Mouse (Mus musculus): ENCODE measurements at regions not wholly inside any gene's neighbourhood (a gene's known extent, or its start where the extent isn't known, plus 50 kb on each side); places are given as distances from the start of the nearest gene placed in this dataset.
"Not testable (repeated sequence)": the region's sequence is repeated elsewhere in the genome, so short reads cannot be mapped to it uniquely, and the experiment has no call there.

DNA sequence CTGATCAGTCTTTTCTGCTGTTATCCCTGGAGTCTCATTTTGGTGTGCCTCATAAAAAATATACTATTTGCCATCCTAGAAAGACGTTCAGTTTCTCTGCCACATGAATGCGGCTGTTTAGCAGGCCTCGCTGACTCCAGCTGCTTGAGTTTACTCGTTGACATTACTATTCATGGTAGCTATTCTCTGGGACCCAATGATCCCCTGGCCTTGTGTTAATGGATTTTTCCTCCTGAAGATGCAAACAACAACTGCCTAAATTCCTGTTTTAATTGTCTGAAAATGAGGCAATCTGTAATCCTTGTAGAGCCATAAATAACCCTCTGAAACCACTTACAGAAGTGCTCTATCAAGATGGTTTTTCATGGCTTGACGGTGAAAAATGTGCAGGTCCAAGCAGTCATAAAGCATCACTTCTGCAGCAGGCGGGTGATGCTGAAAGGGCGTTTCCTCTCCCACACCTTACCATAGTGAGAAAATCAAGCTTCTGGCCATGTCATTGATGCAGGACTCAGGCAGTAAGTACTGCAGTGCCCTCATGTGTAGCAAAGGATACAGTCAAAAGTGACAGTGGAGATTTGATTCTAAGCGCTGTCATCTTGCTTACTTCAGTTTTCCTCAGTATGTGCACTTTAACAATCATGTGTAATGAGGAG, 419.7 kb upstream of the Lrp1b start:
- no peak for DNase-seq

DNA sequence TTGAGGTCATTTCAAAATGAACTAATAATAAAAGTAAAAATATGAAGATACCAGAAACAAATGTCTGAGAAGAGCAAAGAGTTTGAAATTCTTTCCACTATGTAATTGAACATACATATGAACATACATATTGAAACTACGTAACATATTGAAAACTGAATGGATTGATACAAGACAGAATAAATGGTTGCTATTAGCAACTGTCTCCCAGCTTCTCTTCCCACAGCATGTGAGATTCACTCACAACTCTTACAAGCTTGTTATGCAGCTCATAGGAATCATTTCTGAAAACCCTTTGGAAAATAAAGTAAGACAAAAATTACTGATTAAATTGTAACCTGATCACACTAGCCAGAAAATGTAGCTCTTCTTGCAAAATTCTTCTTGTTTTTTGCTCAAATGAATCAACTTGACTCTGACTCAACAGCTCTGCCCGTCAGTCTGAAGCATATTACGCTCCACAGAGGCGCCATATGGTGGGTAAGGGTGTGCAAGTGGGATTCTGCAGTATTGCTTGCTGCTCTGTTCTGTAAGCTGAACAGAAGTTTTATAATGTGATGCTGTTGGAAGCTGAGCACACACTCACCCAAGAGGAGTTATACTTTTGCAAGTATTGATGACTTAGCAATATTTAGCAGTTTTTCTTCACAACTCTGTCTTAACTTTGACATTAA, 444.3 kb upstream of the Lrp1b start:
- DNase-seq: peak; percentile 87

DNA sequence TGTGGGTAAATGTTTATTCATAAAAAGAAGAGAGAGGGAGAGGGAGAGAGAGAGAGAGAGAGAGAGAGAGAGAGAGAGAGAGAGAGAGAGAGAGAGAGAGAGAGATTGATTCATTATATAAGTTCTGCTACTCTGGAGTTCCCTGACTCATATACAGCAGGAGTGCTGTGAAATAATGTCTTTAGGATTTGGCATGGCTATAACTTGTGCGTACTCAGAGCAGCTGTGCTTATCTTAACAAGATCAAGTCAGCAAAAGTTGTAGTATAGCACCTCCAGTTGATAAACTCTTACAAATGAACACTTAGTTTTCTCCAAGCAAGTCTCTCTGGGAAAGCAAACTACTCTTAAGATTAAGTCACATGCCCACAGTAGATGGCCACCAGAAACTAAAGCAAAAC, 435.3 kb upstream of the Kynu start:
- no peak for DNase-seq

DNA sequence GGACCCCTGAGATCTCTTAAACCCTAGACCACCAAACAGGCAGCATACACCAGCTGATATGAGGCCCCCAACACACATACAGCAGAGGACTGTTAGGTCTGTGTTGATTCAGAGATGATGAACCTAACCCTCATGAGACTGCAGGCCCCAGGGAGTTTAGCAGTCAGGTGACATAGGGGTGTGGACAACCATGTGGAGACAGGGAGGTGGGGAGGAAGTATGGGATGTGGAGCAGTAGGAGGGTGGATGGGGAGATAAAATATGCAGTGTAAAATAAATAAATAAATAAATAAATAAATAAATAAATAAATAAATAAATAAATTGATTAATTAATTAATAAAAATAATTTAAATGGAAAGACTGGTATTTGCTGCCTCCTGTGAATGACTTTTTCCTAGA, 401.6 kb upstream of the Kynu start:
- no peak for DNase-seq

DNA sequence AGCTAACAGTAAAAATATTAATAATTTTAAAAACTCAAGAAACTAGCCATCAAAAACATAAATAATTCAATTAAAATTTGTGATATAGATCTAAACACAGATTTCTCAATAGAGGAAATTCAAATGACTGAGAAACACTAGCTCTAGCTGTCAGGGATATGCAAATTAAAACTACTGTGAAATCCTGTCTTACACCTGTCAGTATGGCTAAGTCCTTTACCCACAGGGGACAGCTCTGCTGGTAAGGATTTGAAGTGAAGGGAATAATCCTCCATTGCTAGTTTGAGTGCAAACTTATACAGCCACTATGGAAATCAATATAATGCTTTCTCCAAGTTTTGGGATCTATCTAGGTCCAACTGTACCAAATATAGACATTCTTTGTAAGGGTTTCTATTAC, 373.0 kb upstream of the Kynu start:
- no peak for DNase-seq

DNA sequence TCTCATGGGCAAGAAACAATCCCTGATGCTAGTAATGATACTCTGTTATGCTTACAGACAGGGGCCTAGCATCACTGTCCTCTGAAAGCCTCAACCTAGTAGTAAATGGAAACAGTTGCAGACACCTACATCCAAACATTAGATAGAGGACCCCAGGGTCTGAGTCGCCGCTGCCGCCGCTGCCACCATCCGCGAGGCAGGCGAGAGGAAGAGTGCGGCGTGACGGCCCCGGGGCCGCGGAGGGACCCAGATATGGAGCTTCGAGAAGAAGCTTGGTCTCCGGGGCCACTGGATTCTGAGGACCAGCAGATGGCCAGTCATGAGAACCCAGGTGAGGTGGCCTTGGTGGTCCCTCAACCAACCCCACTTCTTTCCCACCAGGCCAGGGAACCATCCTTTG, 359.6 kb upstream of the Kynu start:
- DNase-seq: not testable (repeated sequence)

DNA sequence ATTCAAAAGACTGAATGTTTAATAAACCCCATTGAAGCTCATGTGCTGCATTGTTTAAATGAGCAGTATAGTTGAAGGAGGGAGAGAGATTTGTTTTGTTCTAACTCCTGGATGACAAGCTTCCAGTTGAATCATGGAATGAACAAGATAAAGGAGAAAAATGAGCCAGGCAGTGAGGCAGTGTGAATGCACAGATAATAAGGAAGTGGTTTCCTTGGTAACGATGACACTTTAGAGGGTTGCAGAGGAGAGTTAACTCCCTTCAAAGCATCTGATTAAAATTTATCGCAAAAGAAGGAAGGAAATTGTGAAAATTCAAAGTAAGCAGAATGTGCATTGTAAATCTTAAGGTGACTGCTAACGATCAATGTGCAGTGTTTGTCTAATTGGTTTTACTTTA, 346.9 kb upstream of the Kynu start:
- no peak for DNase-seq

DNA sequence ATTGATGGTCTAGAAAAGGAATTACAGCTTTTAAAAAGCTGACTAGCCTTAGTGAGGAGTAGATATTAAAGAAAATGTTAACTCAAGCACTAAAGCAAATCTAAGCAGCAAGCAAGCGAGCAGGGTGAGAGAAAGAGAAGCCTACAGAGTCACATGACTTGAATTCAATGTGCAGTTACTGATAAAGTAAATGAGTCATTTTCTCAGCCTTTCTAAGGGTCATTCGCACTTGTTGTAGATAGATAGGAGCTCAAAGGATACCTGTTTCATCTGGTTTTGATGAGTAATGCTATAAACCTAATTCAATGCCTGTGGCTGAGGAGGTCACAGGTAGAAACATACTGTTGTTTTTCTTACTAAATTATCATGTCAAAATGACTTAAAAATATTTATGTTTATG, 341.2 kb upstream of the Kynu start:
- DNase-seq: no peak

DNA sequence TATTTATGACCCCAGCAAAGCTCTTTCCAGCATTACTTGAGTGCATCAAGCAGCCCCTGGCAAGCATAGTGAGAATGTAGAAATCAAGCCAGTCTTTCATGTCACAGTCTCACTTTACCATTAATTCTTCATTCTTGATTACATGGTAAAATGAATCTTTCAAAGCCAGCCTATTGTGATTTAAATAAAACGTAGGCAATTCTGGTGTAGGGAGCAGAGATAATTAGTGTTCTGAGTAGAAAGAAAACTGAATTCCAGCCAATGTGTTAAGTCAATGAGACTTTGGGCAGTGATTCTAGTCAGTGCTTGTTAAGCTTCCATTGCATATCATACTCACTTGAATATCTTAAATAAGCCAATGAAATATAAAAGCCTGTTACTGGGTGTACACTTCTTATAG, 338.0 kb upstream of the Kynu start:
- no peak for DNase-seq

DNA sequence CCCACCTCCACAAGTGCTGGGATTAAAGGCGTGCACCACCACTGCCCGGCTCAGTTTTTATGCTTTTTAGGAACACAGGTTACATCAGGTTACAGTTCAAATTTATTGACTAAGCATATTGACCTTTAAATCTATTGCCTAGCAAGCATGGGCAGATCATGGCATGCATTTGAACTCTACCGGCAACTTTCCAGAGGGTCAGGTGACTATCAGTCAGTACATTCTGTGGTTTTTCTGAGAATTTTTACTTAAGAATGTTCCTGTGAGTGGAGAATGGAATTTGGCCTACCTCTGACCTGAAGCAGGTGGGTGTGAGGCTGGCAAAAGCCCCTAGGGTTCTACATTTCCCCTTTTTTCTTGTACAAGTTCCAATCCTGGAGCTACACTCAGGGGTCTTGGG, 332.4 kb upstream of the Kynu start:
- no peak for DNase-seq

DNA sequence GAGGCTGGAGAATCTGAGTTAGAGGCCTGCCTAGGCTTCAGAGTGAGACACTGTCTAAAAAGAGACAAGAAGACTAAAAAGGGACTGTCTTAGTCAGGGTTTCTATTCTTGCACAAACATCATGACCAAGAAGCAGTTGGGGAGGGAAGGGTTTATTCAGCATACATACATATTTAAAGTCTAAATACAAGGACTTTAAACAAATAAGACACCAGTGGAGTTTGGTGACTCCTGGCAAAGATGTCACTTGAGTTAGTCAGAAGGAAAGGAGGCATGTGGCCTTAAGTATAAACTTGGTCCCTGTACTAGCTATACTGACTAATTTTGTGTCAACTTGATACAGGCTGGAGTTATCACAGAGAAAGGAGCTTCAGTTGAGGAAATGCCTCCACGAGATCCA, 330.4 kb upstream of the Kynu start:
- DNase-seq: not testable (repeated sequence)

DNA sequence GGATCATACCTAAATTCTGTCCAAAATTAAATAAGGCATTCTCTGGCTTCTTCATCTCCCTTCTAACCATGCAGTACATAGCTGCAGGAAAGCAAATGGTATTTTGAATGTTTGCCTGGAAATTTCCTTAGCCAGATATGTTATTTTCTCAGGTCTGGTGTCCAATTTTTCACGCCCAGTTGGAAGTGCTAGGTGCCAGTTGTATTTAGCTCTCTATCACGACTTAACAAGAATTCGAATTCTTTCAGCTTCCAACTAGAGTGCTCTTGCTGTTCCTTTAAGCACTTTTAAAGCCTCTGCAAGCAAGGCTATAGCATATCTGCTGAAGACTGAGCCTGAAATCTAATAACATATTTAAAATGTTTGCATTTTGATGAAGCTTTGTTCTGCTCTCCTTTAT, 308.3 kb upstream of the Kynu start:
- DNase-seq: no peak

DNA sequence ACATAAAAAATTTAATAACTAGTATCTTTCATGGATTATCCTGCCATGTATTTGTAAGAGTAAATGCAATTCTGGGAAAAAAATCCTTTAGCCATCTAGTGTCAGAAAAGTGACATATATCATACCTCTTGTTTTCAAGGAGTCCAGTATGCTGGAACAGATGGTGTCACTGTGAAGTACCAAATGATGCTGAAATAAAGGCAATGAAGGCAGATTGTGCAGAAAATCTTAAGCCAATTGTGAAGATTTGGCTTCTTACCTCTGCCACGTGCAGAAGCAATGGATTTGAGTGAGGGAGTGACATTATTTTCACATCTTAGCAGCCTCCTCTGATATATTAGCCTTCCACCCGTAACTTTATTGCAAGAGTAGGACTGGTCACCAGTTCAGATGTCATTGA, 306.5 kb upstream of the Kynu start:
- DNase-seq: no peak

DNA sequence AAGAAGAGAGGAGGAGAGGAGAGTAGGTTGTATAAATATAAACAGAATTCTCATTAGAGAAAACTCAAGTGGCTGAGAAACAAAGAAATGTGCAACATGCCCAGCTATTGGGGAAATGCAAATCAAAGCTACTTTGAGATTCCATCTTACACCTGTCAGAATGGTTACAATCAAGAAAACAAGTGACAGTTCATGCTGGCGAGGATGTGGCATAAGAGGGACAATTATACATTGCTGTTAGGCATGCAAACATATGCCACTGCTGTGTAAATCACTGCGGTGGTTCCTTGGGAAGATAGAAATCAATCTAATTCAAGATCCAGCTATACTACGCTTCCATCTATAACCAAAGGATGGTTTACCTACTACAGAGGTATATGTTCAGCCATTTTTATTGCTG, 300.4 kb upstream of the Kynu start:
- DNase-seq: no peak

DNA sequence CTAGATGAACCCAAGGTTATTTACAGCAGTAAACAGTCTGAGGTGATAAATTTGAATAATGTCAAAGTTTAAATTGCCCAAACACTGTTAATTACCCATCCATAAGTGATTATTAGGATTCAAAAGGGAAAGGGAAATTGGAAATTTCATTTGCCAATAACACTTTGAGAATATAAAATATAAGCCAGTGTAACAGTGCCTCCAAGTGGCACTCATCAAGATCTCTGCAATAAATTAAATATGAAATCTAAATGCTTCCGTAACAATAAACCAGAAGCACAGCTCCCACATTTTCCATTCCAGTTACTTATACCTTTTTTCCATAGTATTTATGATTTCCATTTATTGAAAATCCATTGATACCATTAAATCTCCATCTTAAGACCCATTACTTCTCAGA, 284.3 kb upstream of the Kynu start:
- no peak for DNase-seq

DNA sequence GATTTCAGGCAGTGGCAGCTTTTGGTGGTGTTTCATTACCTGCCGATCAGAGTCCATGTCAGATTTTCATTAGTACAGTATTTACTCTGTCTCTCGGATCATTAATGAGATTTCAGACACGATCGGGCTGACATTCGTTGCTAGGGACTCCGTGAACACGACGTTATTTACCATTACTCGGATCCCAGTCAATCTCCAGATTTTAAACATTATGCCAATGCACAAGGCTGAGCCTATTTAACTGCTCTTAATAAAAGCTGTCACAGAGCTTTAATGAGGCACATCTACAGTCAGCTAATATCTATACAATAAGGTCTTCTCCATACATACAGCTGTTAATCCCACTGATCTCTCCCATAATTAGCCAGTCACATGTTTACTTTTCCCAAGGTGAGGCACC, 283.0 kb upstream of the Kynu start:
- no peak for DNase-seq

DNA sequence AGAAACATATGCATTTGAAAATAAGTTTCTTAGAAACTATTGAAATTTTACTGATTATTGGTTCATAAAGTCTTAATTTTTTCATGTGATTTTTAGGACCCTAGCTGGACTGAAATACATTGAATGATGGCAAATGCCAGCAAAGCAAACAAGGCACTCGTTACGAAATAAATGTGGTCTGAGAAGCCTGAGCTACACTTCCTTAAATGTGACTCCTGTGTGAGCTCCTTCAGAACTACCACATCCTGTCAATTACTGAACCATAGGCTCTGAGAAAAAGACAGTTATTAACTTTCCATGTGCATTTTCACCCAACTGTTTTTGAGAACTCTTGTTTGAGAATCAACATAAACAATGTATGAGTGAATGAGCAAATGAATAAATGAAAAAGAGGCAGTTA, 281.1 kb upstream of the Kynu start:
- DNase-seq: no peak

DNA sequence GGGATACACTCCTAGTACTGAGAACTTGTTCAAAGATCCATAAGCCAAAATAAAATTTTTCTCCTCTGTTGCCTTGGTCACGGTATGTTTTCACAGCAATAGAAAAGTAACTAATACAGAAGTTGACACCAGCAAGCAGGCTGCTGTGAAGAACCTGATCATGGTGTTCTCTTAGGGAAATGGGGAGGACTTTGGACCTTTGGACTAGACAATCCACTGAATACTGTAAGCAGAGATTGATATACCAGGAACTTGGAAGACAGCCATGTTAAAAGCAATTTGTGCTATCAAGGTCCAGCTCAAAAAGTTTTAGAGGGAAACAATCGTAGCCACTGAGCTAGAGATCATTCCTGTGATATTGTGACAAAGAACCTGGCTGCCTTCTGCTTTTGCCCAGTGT, 259.3 kb upstream of the Kynu start:
- DNase-seq: no peak

DNA sequence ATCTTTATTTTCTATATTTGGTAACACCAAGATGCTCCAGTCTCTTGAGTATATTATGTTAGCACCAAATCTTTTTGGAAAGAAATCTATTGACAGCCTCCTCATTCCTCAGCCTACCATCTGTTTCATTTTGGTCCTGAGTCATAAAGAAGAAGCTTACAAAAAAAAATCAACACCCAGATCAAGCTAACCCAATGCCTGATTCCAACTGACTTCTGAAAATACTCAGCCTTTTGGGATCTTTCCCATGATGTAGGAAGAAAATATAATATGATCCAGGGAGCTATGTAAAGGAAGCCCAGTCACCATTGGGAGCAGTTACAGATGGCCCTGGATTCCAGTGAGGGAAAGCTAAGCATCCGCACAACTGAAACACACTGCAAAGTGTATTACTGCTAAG, 231.3 kb upstream of the Kynu start:
- DNase-seq: peak; percentile 23

DNA sequence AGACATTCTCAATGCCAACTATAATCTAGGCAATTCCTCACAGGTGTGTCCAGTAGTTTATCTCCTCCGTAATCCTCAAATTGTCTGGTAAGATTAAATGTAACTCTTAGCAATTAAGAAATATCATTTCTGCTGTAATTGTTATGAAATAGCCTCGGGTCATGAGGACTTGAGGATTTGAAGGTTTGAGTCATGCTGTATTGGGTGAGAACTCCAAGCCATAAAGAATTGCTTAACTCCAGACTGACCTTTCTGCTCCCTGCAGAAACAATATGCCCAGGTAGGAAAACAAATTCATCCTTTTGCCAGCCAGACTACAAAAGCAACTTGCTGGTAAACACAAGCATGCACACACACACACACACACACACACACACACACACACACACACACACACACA, 190.8 kb upstream of the Kynu start:
- DNase-seq: no peak

DNA sequence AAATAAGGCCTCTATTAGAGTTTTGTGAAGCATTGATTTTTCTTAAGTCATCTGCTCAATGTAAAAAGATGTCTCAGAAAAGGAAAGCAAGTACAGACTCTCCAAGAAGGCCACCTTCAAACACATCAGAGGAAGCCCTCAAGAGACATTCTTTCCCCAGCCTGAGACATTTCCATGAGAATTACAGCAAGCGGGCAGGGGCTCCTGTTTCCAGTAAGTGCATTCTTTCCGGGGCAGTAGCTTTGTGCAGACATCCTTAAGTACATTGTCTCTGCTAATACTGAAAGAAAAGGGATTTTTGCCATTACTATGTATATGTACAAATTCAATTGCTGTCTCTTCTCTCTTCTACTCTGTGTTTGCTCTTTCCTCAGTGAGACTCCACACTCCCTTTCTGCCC, 189.3 kb upstream of the Kynu start:
- no peak for DNase-seq

DNA sequence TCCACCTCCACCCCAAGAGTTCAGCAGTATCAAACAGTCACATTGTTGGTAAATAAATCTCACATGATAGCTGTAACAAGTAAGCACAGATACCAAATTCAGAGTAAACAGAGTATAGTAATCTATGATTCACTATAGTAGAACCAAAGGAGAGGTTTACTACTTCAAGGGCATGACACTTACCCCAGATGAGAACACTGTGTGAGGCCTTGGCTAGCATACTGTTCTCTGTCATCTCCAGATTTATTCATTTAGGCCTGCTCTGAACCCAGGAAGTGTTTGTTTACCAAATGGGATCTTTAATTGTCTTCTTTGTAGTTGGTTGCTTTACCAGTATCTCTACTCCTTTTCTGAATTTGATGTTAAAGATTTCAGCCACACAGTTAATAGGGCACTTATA, 151.8 kb upstream of the Kynu start:
- DNase-seq: no peak

DNA sequence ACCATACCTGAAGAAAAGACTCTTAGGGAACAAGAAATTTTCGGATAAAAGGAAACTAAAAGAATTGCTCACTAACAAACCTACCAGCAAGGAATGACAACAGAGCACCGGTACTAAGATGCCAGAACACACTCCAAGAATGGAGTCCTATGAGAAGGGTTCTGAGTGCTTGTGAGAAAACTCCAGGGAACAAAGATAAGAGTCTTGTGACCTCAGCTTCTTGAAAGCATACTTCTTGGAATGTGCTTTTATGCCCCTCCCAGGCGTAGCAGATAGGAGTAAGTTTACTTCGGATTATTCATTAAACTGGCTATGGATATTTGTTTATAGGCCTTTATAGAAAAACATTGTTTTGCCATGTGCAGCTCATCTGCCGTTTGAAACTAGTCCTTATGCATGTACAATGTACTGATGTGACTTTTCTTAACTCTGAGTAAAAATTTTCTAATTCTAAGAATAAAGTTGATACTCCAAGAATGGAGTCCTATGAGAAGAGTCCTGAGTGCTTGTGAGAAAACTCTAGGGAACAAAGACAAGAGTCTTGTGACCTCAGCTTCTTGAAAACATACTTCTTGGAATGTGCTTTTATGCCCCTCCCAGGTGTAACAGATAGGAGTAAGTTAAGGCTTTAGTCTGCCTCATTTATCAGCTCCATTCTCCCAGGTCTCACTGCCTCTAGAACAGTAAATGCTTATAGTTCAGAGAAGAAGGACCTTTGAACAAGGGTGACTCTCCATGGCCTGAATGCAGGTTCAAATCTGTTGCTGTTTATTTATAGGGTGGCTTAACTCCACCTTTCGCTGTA, 150.8 kb upstream of the Kynu start:
- no peak for DNase-seq

DNA sequence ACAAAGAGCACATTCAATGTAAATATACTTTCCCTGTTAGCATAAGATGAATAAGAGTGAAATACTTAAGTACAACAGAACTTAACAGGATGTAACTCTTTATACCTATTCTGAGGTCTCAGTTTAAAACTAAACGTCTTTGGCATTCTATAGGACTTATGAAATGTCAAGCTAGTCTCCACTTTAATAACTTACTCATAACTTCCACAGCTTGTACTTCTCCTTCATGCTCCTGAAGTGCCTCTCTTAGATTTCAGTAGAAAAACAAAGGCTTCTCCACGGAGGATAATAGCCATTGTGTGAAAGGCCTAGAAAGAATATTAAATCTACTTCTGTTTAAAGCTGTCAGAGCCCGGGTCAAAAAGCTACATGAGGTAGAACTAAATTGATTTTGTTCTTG, 117.9 kb upstream of the Kynu start:
- DNase-seq: no peak
